Mouse (Mus musculus) stomach, embryonic 14.5 days (tissue): ENCODE measurements around the gene Rela. TPM values are rescaled to one million over a fixed set of nuclear protein-coding genes. Genes with fewer than 3 reads are reported as not detected.
A peak's percentile ranks its signal among the peaks of the same experiment; 100 is the strongest.

Source experiments
- ATAC-seq: fragments of 200-750 bp; cut with Nextera tagmentation; 2 replicates; pipeline ENCODE4 v1.8.0; 2017; ENCODE audit warnings: low read depth, moderate TSS enrichment; ENCODE audit not compliant: insufficient number of reproducible peaks, insufficient read depth, low FRiP score
- H3K27ac ChIP-seq: fragments of 300-500 bp; sonication (generic); 2 replicates; pipeline ENCODE4 v1.5.1; 2014; ENCODE audit warnings: mild to moderate bottlenecking, low read length, moderate library complexity, mixed read lengths
- H3K27me3 ChIP-seq: fragments of 300-500 bp; sonication (generic); 2 replicates; pipeline ENCODE4 v1.6.1; 2014; ENCODE audit warnings: low read length, control low read depth, mixed read lengths; ENCODE audit not compliant: control insufficient read depth, insufficient read depth
- H3K36me3 ChIP-seq: fragments of 300-500 bp; sonication (generic); 2 replicates; pipeline ENCODE4 v1.6.1; 2014; ENCODE audit warnings: mild to moderate bottlenecking, control low read depth, low read length, moderate library complexity, mixed read lengths; ENCODE audit not compliant: control insufficient read depth, insufficient read depth
- H3K4me1 ChIP-seq: fragments of 300-500 bp; sonication (generic); 2 replicates; pipeline ENCODE4 v1.6.1; 2014; ENCODE audit warnings: low read length, control low read depth, mixed read lengths; ENCODE audit not compliant: control insufficient read depth, insufficient read depth
- H3K4me2 ChIP-seq: fragments of 300-500 bp; sonication (generic); replicated peaks from 2 replicates; pipeline ENCODE4 v1.6.1; 2014; ENCODE audit warnings: low read depth, low read length, control low read depth
- H3K4me3 ChIP-seq: fragments of 300-500 bp; sonication (generic); 2 replicates; pipeline ENCODE4 v1.5.1; 2014; ENCODE audit warnings: low read depth, low read length, control low read depth
- H3K9ac ChIP-seq: fragments of 300-500 bp; sonication (generic); replicated peaks from 2 replicates; pipeline ENCODE4 v1.6.1; 2014; ENCODE audit warnings: low read depth, mild to moderate bottlenecking, control low read depth, low read length, moderate library complexity, mixed read lengths
- H3K9me3 ChIP-seq: fragments of 300-500 bp; sonication (generic); 2 replicates; pipeline ENCODE4 v1.6.1; 2016; ENCODE audit warnings: low read depth, low read length, control low read depth; ENCODE audit not compliant: control insufficient read depth
- WGBS: fragments of 180-500 bp; shearing (Covaris S2); extraction: QIAGEN DNeasy Blood & Tissue Kit; methylation state at CpG from one replicate; pipeline ENCODE4 v1.1.7; 2014; 5-methylcytosine and 5-hydroxymethylcytosine counted together
- polyA plus RNA-seq: library from polyadenylated mRNA; unstranded; fragments of >200 nt; fragmentation: Nextera tagmentation; extraction: Ambion mirVana; gene quantifications from 2 replicates; pipeline ENCODE4 v1.2.1, GENCODE M21; 2014

Rela gene
- polyA plus RNA-seq, 1 experiment from 2014 or later, result 49.0 TPM

DNA sequence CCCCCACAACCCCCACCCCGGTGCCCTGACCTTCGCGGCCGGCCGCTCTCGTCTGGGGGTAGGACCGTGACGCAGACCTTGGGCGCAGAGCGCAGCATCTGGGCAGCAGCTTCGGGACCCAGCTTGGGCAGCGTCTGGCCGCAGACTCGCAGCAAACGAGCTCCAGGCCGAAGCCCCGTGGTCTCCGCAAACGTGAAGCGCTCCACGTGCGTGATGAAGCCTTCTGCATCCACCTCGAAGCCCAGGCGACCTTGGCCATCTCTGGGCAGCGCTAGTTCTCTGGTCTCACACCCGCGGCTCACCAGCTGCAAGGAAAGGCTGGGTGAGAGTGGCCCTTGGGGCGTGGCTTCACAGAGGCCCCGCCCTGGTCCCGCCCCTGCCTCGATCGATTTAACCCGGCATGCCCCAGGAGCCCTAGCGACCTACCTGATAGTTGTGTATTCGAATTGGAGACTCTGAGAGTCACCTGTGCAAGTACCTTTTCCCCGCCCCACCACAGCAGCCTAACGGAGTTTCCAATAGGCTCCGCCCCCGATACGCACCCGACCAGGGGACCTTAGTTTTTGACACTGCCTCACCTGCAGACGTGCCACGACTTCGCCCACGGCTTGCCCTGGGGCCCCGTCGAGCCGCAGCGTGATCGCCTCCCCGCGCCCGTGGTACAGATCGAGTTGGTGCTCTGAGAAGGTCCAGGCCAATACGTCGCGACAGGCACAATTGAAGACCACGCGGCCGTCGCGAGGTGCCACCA, 16.9 kb downstream of the Rela start:
- Histone ChIP-seq H3K9me3 (no peaks in the 10 kb centered on the region), H3K27me3 (no peaks in the 10 kb centered on the region), H3K4me2 (peak overlapping the region; percentile 73), H3K9ac (peak overlapping the region; percentile 28; the same call in 1 of the 2 replicates), H3K4me3 (peak overlapping the region; percentile 38), H3K36me3 (peaks cover 14% of the 10 kb centered on the region; the same call in 1 of the 2 replicates), H3K4me1 (peaks cover 12% of the 10 kb centered on the region), H3K27ac (no peak overlapping the region)
- WGBS, result 12% methylated on average over 62 of the region's 62 CpGs
- peak; percentile 66 for ATAC-seq

GRCm38 (mm10) chr19:5654720-5655298, 17.5 kb downstream of the Rela start:
- peaks cover 9% of the 10 kb centered on the region for H3K4me1 ChIP-seq
- H3K4me3 ChIP-seq, result peak overlapping the region; percentile 38
- H3K9ac ChIP-seq, result no peak overlapping the region
- no peak overlapping the region for H3K27ac ChIP-seq
- no peaks in the 10 kb centered on the region for H3K9me3 ChIP-seq
- H3K27me3 ChIP-seq, result no peaks in the 10 kb centered on the region
- peak overlapping the region; percentile 73 for H3K4me2 ChIP-seq
- peaks cover 15% of the 10 kb centered on the region; the same call in 1 of the 2 replicates for H3K36me3 ChIP-seq
- no peak for ATAC-seq
- WGBS, result 16% methylated on average over 43 of the region's 43 CpGs

- Histone ChIP-seq H3K4me1 (peaks cover 22% of the 10 kb centered on the region; the same call in 1 of the 2 replicates), H3K4me2 (peak overlapping the region; percentile 68), H3K27me3 (no peaks in the 10 kb centered on the region), H3K27ac (no peak overlapping the region), H3K36me3 (peaks cover 20% of the 10 kb centered on the region), H3K9me3 (no peaks in the 10 kb centered on the region), H3K9ac (no peak overlapping the region), H3K4me3 (0 out of 2 replicates have a peak overlapping the region, but pooled peaks have one; percentile 9)
- 86% methylated on average over 16 of the region's 16 CpGs for WGBS
- ATAC-seq, result no peak
Observed at GRCm38 (mm10) chr19:5660942-5661751, 23.9 kb downstream of the Rela start.

DNA sequence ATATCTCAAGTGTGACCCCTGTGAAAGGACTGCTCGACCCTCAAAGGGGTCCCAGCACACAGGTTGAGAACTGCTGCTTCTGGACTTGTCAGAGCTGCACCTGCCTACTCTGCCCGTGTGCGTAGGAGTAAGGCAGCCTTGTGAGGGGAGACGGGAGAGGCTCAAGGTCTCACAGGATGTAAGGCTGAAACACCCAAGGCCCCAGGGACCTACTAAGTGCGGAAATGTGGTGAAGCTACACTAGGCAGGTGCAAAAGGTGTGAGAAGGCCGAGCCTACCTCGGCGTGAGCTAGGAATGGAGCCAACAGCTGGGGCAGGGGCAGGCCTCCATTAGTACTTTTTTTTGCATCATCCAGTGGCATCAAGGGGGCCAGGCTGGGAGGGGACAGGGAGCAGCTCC, 25.0 kb downstream of the Rela start:
- Histone ChIP-seq H3K4me1 (peaks cover 22% of the 10 kb centered on the region; the same call in 1 of the 2 replicates), H3K4me3 (peak overlapping the region; percentile 48), H3K9ac (peak overlapping the region; percentile 39; the same call in 1 of the 2 replicates), H3K9me3 (no peaks in the 10 kb centered on the region), H3K27ac (peak overlapping the region; percentile 93; the same call in 1 of the 2 replicates), H3K36me3 (peaks cover 29% of the 10 kb centered on the region), H3K4me2 (peak overlapping the region; percentile 68), H3K27me3 (no peaks in the 10 kb centered on the region)
- ATAC-seq, result no peak
- 74% methylated on average over 8 of the region's 8 CpGs for WGBS

DNA sequence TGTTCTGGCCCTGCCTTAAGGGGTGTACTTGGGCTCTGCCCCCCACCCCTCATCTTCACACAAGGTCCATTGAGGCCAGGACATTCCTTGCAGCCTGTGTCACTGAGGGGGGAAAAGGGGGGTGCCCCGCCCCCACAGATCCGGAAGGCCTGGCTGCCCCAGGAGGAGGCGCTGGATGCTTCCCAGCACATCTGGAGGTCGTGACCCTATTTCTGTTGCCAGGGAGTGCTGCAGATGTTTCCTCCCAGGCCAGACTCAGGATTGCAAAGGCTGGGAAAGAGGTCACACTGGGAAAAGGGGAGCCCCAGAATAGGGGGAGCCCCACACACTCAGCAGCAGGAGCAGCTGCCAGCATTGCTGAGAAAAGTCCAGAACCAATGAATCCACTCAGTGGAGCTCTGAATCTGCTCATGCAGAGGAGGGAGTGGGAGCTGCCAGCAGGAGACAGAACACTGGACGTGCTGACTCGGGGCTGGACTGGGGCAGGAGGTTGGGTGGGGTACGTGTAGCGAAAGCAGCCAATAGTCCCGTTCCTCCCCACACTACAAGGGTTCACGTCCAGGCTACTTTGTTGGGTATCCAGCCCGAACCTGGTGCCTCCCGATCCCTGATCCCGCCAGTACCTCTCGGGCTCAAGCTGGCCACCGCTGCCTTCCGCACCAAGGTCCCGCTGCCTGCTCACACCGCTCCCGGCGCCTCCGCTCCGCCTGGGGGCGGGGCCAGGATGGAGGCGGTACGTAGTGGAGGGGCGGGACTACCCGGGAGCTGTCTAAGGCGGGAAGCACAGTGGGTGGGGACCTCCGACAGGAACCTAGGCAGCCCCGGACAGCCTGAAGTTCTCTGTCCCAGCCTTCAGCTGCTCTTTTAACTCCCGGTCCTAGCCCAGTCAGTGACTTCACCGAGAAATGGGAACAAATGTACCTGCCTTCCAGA, 26.0 kb downstream of the Rela start, which contains the start of gene Sipa1:
Gene Sipa1, minus strand, starts transcription at position 727 of the 933 bp plus-strand sequence.
- WGBS, result 1% methylated on average over 32 of the region's 32 CpGs
- Histone ChIP-seq H3K4me2 (peak within 1 kb of the TSS; percentile 68), H3K9ac (peak within 1 kb of the TSS; percentile 39), H3K36me3 (peaks cover 34% of the 10 kb centered on the region), H3K27ac (peak within 1 kb of the TSS; percentile 93), H3K4me3 (peak within 1 kb of the TSS; percentile 48), H3K4me1 (peaks cover 22% of the 10 kb centered on the region; the same call in 1 of the 2 replicates), H3K27me3 (no peaks in the 10 kb centered on the region), H3K9me3 (no peaks in the 10 kb centered on the region)
- peak; percentile 94 for ATAC-seq

GRCm38 (mm10) chr19:5664669-5665257, 27.5 kb downstream of the Rela start:
- H3K4me2 ChIP-seq, result no peak overlapping the region
- H3K27ac ChIP-seq, result no peak overlapping the region
- H3K9me3 ChIP-seq, result no peaks in the 10 kb centered on the region
- H3K4me1 ChIP-seq, result peaks cover 22% of the 10 kb centered on the region; the same call in 1 of the 2 replicates
- no peak overlapping the region for H3K4me3 ChIP-seq
- H3K36me3 ChIP-seq, result peaks cover 40% of the 10 kb centered on the region
- WGBS, result 92% methylated on average over 10 of the region's 10 CpGs
- no peak overlapping the region for H3K9ac ChIP-seq
- ATAC-seq, result no peak
- H3K27me3 ChIP-seq, result no peaks in the 10 kb centered on the region

DNA sequence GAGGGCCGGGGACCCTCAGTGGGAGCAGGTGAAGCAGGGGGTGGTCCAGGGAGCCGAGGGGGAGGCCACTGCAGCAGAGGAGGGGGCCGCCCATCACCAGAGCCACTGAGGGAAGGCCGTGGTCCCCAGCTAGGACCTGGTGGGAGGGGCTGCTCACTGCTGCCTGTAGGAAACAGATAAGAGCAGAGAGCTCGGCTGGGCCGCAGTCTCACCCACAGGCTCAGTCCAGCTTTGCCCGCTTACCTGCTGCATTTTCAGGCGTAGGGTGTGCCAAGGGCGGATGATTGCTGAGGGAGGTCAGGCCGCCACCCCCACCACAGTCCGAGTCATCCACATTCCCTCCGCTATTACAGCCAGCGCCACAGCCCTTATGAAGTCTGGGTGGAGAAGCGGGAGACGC, 28.2 kb downstream of the Rela start:
- H3K27ac ChIP-seq, result no peak overlapping the region

More for the DNA sequence above, 28.2 kb downstream of the Rela start:
- Histone ChIP-seq H3K9ac (no peak overlapping the region), H3K4me2 (no peak overlapping the region), H3K4me1 (peaks cover 22% of the 10 kb centered on the region; the same call in 1 of the 2 replicates), H3K36me3 (peaks cover 44% of the 10 kb centered on the region), H3K27me3 (no peaks in the 10 kb centered on the region), H3K9me3 (no peaks in the 10 kb centered on the region), H3K4me3 (no peak overlapping the region)
- 80% methylated on average over 15 of the region's 15 CpGs for WGBS
- peak; percentile 33; the same call in 1 of the 2 replicates for ATAC-seq
